Mouse (Mus musculus) kidney, postnatal 0 days (tissue): ENCODE measurements at regions not wholly inside any gene's neighbourhood (a gene's known extent, or its start where the extent isn't known, plus 50 kb on each side); places are given as distances from the start of the nearest gene placed in this dataset.
A peak's percentile ranks its signal among the peaks of the same experiment; 100 is the strongest.

Experiments used
- ATAC-seq: fragments of 200-750 bp; cut with Nextera tagmentation; replicated peaks from 2 replicates; pipeline ENCODE4 v1.8.0; 2017; ENCODE audit warnings: low read depth, moderate number of reproducible peaks, moderate TSS enrichment, moderate library complexity; ENCODE audit not compliant: low FRiP score
- DNase-seq: peaks from one replicate; pipeline ENCODE4 v3.0.0-alpha.2; 2016; ENCODE audit warnings: low spot score
- H3K27ac ChIP-seq: fragments of 300-500 bp; sonication (generic); 2 replicates; pipeline ENCODE4 v1.5.1; 2014; ENCODE audit warnings: mild to moderate bottlenecking
- H3K27me3 ChIP-seq: fragments of 300-500 bp; sonication (generic); 2 replicates; pipeline ENCODE4 v1.6.1; 2014; ENCODE audit warnings: low read length, mixed read lengths; ENCODE audit not compliant: insufficient read depth
- H3K36me3 ChIP-seq: fragments of 300-500 bp; sonication (generic); 2 replicates; pipeline ENCODE4 v1.6.1; 2014; ENCODE audit warnings: low read length, mixed read lengths; ENCODE audit not compliant: insufficient read depth
- H3K4me1 ChIP-seq: fragments of 300-500 bp; sonication (generic); replicated peaks from 2 replicates; pipeline ENCODE4 v1.6.1; 2014; ENCODE audit warnings: antibody characterized with exemption, low read length, mixed read lengths; ENCODE audit not compliant: insufficient read depth
- H3K4me2 ChIP-seq: fragments of 300-500 bp; sonication (generic); 2 replicates; pipeline ENCODE4 v1.6.1; 2014; ENCODE audit warnings: mild to moderate bottlenecking, low read length, moderate library complexity, mixed read lengths
- H3K4me3 ChIP-seq: fragments of 300-500 bp; sonication (generic); replicated peaks from 2 replicates; pipeline ENCODE4 v1.5.1; 2014; ENCODE audit warnings: low read depth, low read length
- H3K9ac ChIP-seq: fragments of 300-500 bp; sonication (generic); 2 replicates; pipeline ENCODE4 v1.6.1; 2014; ENCODE audit warnings: low read depth, low read length
- H3K9me3 ChIP-seq: fragments of 300-500 bp; sonication (generic); replicated peaks from 2 replicates; pipeline ENCODE4 v1.6.1; 2016; ENCODE audit warnings: low read length, inconsistent platforms, mixed read lengths
- CTCF ChIP-seq: IDR thresholded peaks from 2 replicates; pipeline ENCODE4 v1.5.1; 2016; ENCODE audit warnings: antibody characterized with exemption, low read depth, mild to moderate bottlenecking, moderate library complexity
- WGBS: fragments of 180-500 bp; shearing (Covaris S2); extraction: QIAGEN DNeasy Blood & Tissue Kit; methylation state at CpG from one replicate; pipeline ENCODE4 v1.1.7; 2014; 5-methylcytosine and 5-hydroxymethylcytosine counted together

- 74% methylated on average over 1 of the region's 1 CpGs for WGBS
- H3K4me3 ChIP-seq, result no peak overlapping the region
- H3K36me3 ChIP-seq, result no peaks in the 10 kb centered on the region
- no peaks in the 10 kb centered on the region for H3K27me3 ChIP-seq
- no peak overlapping the region for H3K4me2 ChIP-seq
- no peak for TF ChIP-seq CTCF
- H3K9ac ChIP-seq, result no peak overlapping the region
- H3K4me1 ChIP-seq, result no peaks in the 10 kb centered on the region
- DNase-seq (no peak), ATAC-seq (no peak)
- H3K27ac ChIP-seq, result no peak overlapping the region
- no peaks in the 10 kb centered on the region for H3K9me3 ChIP-seq
Observed at GRCm38 (mm10) chr7:89088141-89088540, 315.9 kb downstream of the Tmem135 start.

GRCm38 (mm10) chr7:89086348-89086747 is 317.7 kb downstream of the Tmem135 start:
- DNase-seq (peak; percentile 77), ATAC-seq (no peak; the same call in 1 of the 2 replicates)
- Histone ChIP-seq H3K9me3 (no peaks in the 10 kb centered on the region), H3K36me3 (no peaks in the 10 kb centered on the region), H3K4me1 (no peaks in the 10 kb centered on the region), H3K9ac (no peak overlapping the region), H3K27me3 (no peaks in the 10 kb centered on the region), H3K27ac (no peak overlapping the region), H3K4me3 (no peak overlapping the region), H3K4me2 (no peak overlapping the region)
- TF ChIP-seq CTCF, result peak; percentile 74
- 67% methylated on average over 1 of the region's 1 CpGs for WGBS

- DNase-seq, result no peak
- H3K27ac ChIP-seq, result no peak overlapping the region
Observed at GRCm38 (mm10) chr7:89073939-89074690, 329.9 kb downstream of the Tmem135 start.

GRCm38 (mm10) chr7:89070030-89070429 is 334.0 kb downstream of the Tmem135 start:
- Histone ChIP-seq H3K36me3 (no peaks in the 10 kb centered on the region), H3K4me2 (no peak overlapping the region), H3K27ac (no peak overlapping the region), H3K27me3 (no peaks in the 10 kb centered on the region), H3K9ac (no peak overlapping the region), H3K9me3 (no peaks in the 10 kb centered on the region), H3K4me1 (no peaks in the 10 kb centered on the region), H3K4me3 (no peak overlapping the region)
- TF ChIP-seq CTCF, result no peak
- ATAC-seq (no peak), DNase-seq (no peak)

More at GRCm38 (mm10) chr7:89073939-89074690, 329.9 kb downstream of the Tmem135 start:
- no peaks in the 10 kb centered on the region for H3K36me3 ChIP-seq
- 68% methylated on average over 7 of the region's 7 CpGs for WGBS
- TF ChIP-seq CTCF, result no peak
- no peak overlapping the region for H3K9ac ChIP-seq
- no peaks in the 10 kb centered on the region for H3K4me1 ChIP-seq
- H3K9me3 ChIP-seq, result no peaks in the 10 kb centered on the region
- no peaks in the 10 kb centered on the region for H3K27me3 ChIP-seq
- H3K4me3 ChIP-seq, result no peak overlapping the region
- no peak for ATAC-seq
- no peak overlapping the region for H3K4me2 ChIP-seq

- DNase-seq (peak; percentile 14), ATAC-seq (no peak)
- WGBS, result 45% methylated on average over 3 of the region's 3 CpGs
- Histone ChIP-seq H3K4me3 (no peak overlapping the region), H3K9me3 (no peaks in the 10 kb centered on the region), H3K4me1 (peaks cover 3% of the 10 kb centered on the region; the same call in 1 of the 2 replicates), H3K9ac (no peak overlapping the region), H3K36me3 (no peaks in the 10 kb centered on the region), H3K4me2 (no peak overlapping the region), H3K27ac (no peak overlapping the region), H3K27me3 (no peaks in the 10 kb centered on the region)
- no peak for TF ChIP-seq CTCF
Observed at GRCm38 (mm10) chr7:89064462-89064861, 339.6 kb downstream of the Tmem135 start.

- Histone ChIP-seq H3K36me3 (no peaks in the 10 kb centered on the region), H3K9me3 (no peaks in the 10 kb centered on the region), H3K4me1 (peaks cover 3% of the 10 kb centered on the region; the same call in 1 of the 2 replicates), H3K4me3 (no peak overlapping the region), H3K9ac (no peak overlapping the region), H3K27me3 (no peaks in the 10 kb centered on the region), H3K4me2 (no peak overlapping the region), H3K27ac (no peak overlapping the region)
- no peak for TF ChIP-seq CTCF
- 17% methylated on average over 10 of the region's 10 CpGs for WGBS
- no peak; the same call in 1 of the 2 replicates for ATAC-seq
- peak; percentile 67 for DNase-seq
Observed at GRCm38 (mm10) chr7:89063630-89064029, 340.4 kb downstream of the Tmem135 start.
